Mouse (Mus musculus) heart, adult 2 months (tissue): Measurements from ENCODE around the gene Tapbp.

ENCODE experiments used
- CTCF ChIP-seq: fragments of 200-600 bp; IDR thresholded peaks from 2 replicates; pipeline ENCODE4 v1.8.1; 2022; ENCODE audit warnings: antibody characterized with exemption, mild to moderate bottlenecking, moderate library complexity
- EP300 ChIP-seq: fragments of 200-500 bp; IDR thresholded peaks from 2 replicates; pipeline ENCODE4 v1.6.1; 2011; ENCODE audit warnings: low read depth, low read length, control low read depth; ENCODE audit not compliant: insufficient read depth
- POLR2A ChIP-seq: fragments of 200-500 bp; IDR thresholded peaks from 2 replicates; pipeline ENCODE4 v1.6.1; 2011; ENCODE audit warnings: mild to moderate bottlenecking, low read depth, low read length, control low read depth; ENCODE audit not compliant: insufficient read depth

GRCm38 (mm10) chr17:33940981-33941380, 25.3 kb downstream of the Tapbp start:
- TF ChIP-seq POLR2A (no peak), CTCF (no peak), EP300 (no peak)
